Mouse (Mus musculus) retina, adult 2 months (tissue): ENCODE measurements around the gene Ccdc134.
"Not testable (repeated sequence)": the region's sequence is repeated elsewhere in the genome, so short reads cannot be mapped to it uniquely, and the experiment has no call there.

Experiments
- DNase-seq: peaks from one replicate; pipeline ENCODE4 v3.0.0-alpha.2; 2012; ENCODE audit warnings: low read depth, low spot score

Gene Ccdc134

GRCm38 (mm10) chr15:82127426-82128374 lies at the start of gene Ccdc134:
Ccdc134 (plus strand) TSS chr15:82127922.
- DNase-seq, result peak; percentile 84

DNA sequence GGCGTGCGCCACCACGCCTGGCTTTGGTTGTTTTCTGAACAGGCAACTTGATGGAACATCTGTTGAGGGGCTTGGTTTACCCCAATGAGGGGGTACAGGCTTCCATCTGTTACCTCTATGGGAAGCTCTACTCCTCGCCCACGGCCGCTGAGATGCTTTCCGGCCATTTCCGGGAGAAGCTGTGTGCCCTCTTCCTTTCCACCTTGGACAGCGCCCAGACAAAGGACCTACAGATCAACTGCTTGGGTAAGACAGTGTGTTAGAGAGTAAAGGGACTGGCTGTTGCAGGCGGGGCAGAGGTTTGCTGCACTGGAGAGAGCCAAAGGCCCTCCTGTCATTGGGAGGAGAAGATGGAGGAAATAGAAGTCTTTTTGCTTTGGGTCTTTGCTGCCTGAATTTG lies 47.8 kb upstream of the Ccdc134 start:
- no peak for DNase-seq

GRCm38 (mm10) chr15:82081161-82081560 lies 46.6 kb upstream of the Ccdc134 start:
- DNase-seq, result peak; percentile 9

- no peak for DNase-seq
Observed at GRCm38 (mm10) chr15:82085606-82086005, 42.1 kb upstream of the Ccdc134 start.

DNA sequence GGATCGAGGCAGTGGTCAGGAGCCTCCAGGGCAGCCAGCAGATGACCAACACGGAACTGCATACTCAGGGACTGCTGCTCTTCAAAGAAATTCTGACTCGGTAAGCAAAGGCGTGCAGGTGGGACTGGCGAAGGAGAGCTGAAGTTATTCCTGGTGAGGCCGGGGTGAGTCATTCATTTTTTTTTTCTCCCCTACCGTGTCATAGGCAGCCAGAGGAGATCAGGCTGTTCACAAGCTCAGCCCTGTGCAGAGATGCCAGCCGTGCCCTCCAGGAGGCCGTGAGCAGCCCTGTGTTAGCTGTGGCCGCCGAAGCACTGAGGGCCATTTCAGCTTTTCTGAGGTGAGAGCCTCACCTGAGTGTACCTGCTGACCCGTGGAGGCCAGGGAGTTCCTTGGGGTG lies 41.6 kb upstream of the Ccdc134 start:
- DNase-seq, result no peak

DNA sequence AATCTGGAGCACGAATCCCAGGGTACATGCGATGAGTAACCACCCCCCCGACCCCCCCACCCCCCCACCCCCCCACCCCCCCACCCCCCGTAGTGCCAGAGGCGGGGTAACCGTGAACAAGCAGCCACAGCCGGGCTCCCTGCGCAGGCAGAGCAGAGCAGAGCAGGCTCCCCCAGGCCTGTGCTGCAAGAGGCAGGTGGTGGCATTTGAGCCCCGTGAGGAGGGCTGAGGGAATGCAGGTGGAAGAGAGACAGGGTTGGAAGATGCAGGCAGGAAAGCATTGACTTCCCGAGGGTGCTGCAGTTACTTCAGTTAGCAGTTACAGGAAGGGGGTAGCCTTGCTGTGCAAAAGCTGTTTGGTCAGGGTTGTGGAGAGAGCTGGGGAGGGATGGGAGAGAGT lies 40.5 kb upstream of the Ccdc134 start:
- DNase-seq, result no peak

DNA sequence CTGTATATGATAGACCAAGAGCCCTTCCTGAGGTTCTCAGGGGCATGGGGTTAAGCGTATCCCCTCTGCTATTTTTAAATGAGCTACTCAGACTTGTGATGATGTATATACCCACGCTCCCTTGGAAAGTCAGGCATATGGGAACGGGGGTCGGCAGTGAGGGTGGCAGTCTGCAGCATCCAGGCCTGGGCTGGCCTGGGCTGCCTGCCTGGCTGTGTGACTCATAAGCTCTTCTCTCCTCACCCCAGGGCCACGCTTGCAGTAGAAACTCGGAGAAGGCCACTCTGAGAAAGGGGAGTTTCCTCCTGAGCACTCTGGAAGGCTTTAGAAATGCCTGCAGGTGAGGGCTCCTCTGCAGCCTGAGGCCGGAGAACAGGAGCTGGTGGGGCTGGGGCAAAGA lies 36.7 kb upstream of the Ccdc134 start:
- DNase-seq, result no peak

DNA sequence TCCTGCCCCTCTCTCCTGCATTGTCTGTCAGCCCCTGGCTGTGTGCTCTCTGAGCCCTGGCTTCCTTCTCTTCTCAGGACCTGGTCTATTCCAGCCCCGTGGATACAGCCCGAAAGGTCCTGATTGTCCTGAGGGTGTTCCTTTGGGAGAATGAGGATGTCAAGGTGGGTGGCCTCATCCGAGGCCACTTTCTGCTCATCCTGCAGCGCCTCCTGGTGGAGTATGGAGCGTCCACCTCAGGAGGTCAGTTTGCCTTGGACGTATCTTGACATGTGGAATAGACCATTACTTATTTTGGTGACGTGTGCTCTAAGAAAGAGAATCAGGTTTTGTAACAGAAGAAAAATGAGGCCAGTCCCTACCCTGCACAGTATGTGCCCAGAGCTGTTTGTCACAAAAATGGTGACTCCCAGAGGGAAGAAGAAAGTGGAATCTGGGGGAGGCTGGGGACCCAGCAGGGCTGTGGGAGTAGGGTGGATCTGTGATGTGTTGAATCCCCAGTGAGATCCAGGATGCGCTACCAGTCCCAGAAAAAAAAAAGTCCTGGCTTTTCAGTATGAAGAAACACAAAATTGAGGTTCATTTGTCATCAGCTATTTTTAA lies 20.7 kb upstream of the Ccdc134 start:
- DNase-seq, result no peak

DNA sequence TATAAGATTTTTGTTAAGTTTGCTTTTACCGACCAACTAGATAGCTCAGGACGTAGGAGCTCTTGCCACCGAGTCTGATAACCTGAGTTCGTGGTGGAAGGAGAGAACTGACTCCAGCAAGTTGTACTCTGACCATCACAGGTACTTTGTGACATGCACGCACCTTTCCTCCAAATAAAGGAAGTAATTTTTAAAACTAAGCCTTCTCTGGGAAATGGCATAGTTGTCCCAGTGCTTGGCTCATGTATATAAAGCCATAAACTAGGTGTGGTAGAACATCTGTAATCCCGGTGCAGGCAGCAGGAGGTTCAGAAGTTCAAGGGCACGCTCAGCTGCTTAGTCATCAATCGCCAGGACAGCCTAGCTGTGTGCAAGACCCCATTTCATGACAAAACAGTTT lies 7.2 kb upstream of the Ccdc134 start:
- no peak for DNase-seq

GRCm38 (mm10) chr15:82126690-82127089 lies 1.0 kb upstream of the Ccdc134 start:
- DNase-seq, result not testable (repeated sequence)

GRCm38 (mm10) chr15:82128398-82128797 lies 676 bp downstream of the Ccdc134 start:
- no peak for DNase-seq

DNA sequence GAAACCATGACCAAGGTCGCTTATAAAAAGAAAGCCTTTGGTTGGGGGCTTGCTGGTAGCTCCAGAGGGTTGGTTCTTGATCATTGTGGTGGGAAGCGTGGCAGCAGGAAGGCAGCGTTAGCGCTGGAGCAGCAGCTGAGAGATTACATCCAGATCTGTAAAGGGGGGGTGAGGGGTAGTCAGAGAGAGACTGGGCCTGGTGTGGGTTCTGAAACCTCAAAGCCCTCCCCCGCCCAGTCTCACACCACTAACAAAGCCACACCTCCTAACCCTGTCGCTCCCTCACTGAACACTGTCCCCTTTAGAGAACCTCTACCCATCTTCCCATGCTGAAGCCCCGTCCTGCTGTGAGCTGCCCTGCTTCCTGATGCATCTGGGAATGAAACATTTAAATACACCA lies 2.9 kb downstream of the Ccdc134 start:
- no peak for DNase-seq

- DNase-seq, result no peak
Observed at GRCm38 (mm10) chr15:82135372-82135771, 7.7 kb downstream of the Ccdc134 start.

DNA sequence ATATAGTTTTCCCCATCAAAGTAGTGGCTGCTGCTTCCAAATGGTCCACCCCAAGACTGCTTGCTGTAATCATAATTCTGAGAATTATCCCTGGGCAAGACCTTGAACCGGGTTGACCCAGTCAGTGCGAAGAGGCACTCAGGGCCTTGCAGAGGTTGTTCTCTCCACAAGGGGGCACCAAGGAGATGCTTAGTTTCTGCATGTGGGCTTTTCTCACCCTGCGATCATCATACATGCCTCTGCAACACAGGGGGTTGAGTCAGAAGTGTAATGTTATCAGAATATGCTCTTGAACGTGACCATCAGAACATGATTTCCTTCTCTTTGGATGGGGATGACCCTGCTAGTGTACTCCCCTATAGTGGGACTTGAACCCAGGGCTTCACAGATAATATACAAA lies 10.8 kb downstream of the Ccdc134 start:
- no peak for DNase-seq

DNA sequence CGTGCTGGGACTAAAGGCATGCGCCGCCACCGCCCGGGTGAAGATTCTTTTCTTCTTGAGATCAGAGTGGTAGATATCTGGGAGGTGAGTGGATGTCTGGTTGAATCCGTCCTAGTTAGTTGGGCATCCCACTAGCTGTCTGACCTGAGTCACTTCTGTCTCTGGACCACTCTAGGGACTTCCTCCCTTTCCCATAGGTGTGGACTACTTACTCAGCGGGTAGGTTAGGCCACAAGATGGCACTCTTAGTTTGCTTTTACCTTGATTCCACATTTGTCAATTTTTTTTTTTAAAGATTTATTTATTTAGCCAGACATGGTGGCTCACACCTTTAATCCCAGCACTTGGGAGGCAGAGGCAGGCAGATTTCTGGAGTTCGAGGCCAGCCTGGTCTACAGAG lies 11.5 kb downstream of the Ccdc134 start:
- no peak for DNase-seq

GRCm38 (mm10) chr15:82140355-82140754 lies 12.6 kb downstream of the Ccdc134 start:
- DNase-seq, result no peak

- no peak for DNase-seq
Observed at GRCm38 (mm10) chr15:82144157-82144556, 16.4 kb downstream of the Ccdc134 start.

DNA sequence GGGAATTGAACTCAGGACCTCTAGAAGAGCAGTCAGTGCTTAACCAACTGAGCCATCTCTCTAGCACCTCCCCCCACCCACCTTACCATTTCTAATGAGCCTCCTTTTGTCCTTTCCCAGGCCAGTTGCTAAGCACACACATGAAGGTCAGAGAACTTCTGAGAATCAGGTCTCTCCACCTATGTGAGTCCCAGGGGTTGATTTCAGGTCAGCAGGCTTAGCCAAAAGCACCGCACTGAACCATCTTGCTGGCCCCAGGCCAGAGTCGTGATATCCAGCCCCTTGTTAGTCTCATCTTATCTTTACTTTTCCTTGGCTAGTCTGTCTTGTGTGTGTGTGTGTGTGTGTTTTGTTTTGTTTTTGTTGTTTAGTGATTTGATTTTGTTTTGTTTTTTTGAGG lies 17.7 kb downstream of the Ccdc134 start:
- no peak for DNase-seq

- DNase-seq, result no peak
Observed at GRCm38 (mm10) chr15:82145851-82146769, 18.4 kb downstream of the Ccdc134 start.

DNA sequence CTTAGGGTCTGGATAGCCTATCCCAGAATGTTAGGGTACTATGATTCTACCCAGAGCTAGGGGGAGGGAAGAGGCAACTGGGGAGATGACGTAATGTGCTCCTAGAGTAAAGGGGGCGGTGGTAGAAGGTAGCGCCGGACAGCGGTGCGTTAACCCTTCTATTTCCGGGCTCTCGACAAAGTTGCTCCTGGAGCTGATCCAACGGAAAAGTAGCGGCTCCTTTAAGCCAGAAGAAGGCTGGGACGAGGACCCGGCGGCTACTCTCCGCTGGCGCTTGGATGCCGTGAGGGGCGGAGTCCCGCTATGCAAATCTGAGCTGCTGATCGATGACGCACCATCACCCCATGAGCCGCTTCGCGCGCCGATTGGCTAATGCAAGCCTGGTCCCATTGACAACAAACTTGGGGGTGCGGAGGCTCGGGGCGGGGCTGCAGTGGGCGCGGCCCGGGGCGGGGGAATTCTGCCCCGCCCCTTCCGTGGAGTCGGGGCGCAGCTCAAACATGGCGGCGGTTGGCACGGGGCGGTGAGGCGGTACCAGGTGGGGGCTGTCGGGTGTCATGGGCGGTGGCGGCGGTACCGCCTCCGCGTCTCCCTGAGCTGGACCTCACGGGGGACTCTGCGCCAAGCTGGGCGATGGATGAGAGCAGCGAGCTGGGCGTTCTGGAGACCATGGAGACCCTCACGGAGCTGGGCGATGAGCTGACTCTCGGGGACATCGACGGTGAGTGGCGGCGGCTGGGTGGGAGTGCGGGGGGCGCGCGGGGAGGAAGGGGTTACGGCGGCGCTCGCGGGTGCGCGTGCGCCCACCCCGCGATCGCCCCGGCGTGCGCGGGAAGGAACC lies 19.3 kb downstream of the Ccdc134 start, which contains the start of gene Srebf2:
Gene Srebf2 (plus strand): TSS at position 412 of the 841 bp plus-strand sequence.
- DNase-seq, result peak; percentile 95

DNA sequence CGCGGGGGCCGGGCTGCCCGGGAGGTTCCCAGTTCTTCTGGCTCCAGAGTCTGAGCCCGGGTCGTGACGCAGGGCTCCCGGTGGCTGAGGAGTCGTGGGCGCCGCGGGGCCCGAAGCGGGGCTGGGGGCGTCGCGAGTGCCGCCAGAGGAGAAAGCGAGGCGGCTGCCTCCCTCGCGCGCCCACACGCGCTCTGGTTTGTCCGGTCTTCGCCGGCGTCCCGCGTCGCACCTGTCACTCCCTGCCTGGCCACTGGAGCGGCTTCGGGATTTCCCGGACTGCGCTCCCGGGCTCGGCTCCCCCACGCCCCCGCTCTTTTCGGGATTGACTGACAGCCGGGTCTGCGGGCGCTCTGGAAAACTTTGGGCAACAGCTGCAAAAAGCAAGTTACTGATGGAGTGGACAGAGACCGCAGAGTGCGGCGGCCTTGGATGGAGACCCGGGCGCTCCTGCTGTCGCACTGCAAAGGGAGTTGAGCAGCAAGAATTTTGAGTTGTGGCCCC lies 19.9 kb downstream of the Ccdc134 start:
- DNase-seq, result no peak
